Mouse (Mus musculus): ENCODE measurements around the gene Ccdc62.

GRCm38 (mm10) chr5:124002876-124003275, 72.4 kb downstream of the Ccdc62 start:
- TF ChIP-seq CTCF (IDR thresholded peaks at IDR 0.05; ENCODE audit: borderline replicate concordance, control insufficient read depth, extremely low read depth, insufficient read depth, low read length, poor library complexity), result no peak
- no peak for TF ChIP-seq POLR2A (IDR thresholded peaks at IDR 0.05; ENCODE audit: control insufficient read depth, extremely low read depth, insufficient read depth, low read length, poor library complexity)
